Mouse (Mus musculus) forebrain, embryonic 13.5 days (tissue): ENCODE measurements around the gene Ncoa3. TPM values are rescaled to one million over a fixed set of nuclear protein-coding genes. Genes with fewer than 3 reads are reported as not detected.

Source experiments
- ATAC-seq: fragments of 200-750 bp; cut with Nextera tagmentation; 2 replicates; pipeline ENCODE4 v1.8.0; 2017
- H3K27ac ChIP-seq: fragments of 300-500 bp; sonication (generic); 2 replicates; pipeline ENCODE4 v1.5.1; 2015; ENCODE audit warnings: inconsistent platforms, mild to moderate bottlenecking, moderate library complexity
- H3K27me3 ChIP-seq: fragments of 300-500 bp; sonication (generic); 2 replicates; pipeline ENCODE4 v1.6.1; 2015; ENCODE audit warnings: mild to moderate bottlenecking, inconsistent platforms
- H3K36me3 ChIP-seq: fragments of 300-500 bp; sonication (generic); 2 replicates; pipeline ENCODE4 v1.6.1; 2015; ENCODE audit warnings: mild to moderate bottlenecking, inconsistent platforms; ENCODE audit not compliant: poor library complexity, severe bottlenecking
- H3K4me1 ChIP-seq: fragments of 300-500 bp; sonication (generic); 2 replicates; pipeline ENCODE4 v1.6.1; 2015; ENCODE audit warnings: inconsistent platforms
- H3K4me2 ChIP-seq: fragments of 300-500 bp; sonication (generic); 2 replicates; pipeline ENCODE4 v1.6.1; 2015; ENCODE audit warnings: inconsistent platforms, mild to moderate bottlenecking, moderate library complexity
- H3K4me3 ChIP-seq: fragments of 300-500 bp; sonication (generic); 2 replicates; pipeline ENCODE4 v1.5.1; 2015; ENCODE audit warnings: mild to moderate bottlenecking, inconsistent platforms
- H3K9ac ChIP-seq: fragments of 300-500 bp; sonication (generic); 2 replicates; pipeline ENCODE4 v1.6.1; 2015; ENCODE audit warnings: mild to moderate bottlenecking, inconsistent platforms
- H3K9me3 ChIP-seq: fragments of 300-500 bp; sonication (generic); replicated peaks from 2 replicates; pipeline ENCODE4 v1.6.1; 2016; ENCODE audit warnings: inconsistent platforms
- WGBS: fragments of 180-500 bp; shearing (Covaris S2); methylation state at CpG from one replicate; pipeline ENCODE4 v1.1.7; 2015; 5-methylcytosine and 5-hydroxymethylcytosine counted together
- polyA plus RNA-seq: library from polyadenylated mRNA; unstranded; fragments of >200 nt; fragmentation: Nextera tagmentation; extraction: Ambion mirVana; gene quantifications from 2 replicates; pipeline ENCODE4 v1.2.1, GENCODE M21; 2015

Ncoa3 gene
- polyA plus RNA-seq, 1 experiment from 2014 or later = 9.1 TPM

- ATAC-seq = no peak
- Histone ChIP-seq H3K36me3 (peaks cover 11% of the 10 kb centered on the region; the same call in 1 of the 2 replicates), H3K27ac (no peak overlapping the region), H3K4me3 (no peak overlapping the region), H3K4me1 (0 out of 2 replicates have a peak, but pooled peaks cover 3% of the 10 kb centered on the region), H3K4me2 (no peak overlapping the region), H3K9ac (no peak overlapping the region), H3K9me3 (no peaks in the 10 kb centered on the region), H3K27me3 (no peaks in the 10 kb centered on the region)
- 95% methylated on average over 15 of the region's 15 CpGs for WGBS
Observed at GRCm38 (mm10) chr2:166115571-166116277, 123.3 kb downstream of the Ncoa3 start.

DNA sequence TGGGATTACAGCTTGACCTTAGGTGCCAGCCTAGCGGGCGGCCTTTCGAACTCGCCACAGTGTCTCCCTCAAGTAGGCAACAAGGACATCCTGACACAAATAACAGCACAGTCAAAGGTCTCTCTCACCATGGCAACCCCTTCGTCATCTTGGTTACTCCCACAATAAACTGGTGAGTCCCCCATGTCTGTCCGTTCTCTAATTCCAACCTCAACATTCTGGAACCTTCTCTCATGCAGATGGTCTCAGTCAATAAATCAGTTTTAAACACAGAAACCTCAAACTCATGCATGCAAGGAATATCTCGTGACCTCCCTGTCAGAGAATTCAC lies 123.8 kb downstream of the Ncoa3 start:
- Histone ChIP-seq H3K4me1 (0 out of 2 replicates have a peak, but pooled peaks cover 3% of the 10 kb centered on the region), H3K9ac (no peak overlapping the region), H3K36me3 (peaks cover 11% of the 10 kb centered on the region; the same call in 1 of the 2 replicates), H3K4me2 (no peak overlapping the region), H3K27me3 (no peaks in the 10 kb centered on the region), H3K9me3 (no peaks in the 10 kb centered on the region), H3K4me3 (no peak overlapping the region), H3K27ac (no peak overlapping the region)
- 91% methylated on average over 7 of the region's 7 CpGs for WGBS
- ATAC-seq = no peak

DNA sequence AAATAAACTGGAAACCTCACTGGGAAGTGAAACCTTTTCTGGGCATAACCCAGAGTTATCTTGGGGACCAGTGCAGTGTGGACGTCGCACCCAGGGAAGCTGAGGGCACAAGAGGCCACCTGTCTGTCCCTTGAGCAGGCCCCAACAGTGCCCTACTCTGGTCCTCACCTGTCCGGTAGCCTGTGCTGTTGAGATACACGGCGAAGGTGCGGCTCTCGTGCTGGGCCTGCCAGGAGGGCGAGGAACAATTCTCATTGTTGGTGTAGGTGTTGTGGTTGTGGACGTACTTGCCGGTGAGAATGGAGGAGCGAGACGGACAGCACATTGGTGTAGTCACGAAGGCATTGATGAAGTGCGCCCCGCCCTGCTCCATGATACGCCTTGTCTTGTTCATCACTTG lies 124.3 kb downstream of the Ncoa3 start:
- no peak overlapping the region for H3K4me3 ChIP-seq
- WGBS = 98% methylated on average over 16 of the region's 16 CpGs

DNA sequence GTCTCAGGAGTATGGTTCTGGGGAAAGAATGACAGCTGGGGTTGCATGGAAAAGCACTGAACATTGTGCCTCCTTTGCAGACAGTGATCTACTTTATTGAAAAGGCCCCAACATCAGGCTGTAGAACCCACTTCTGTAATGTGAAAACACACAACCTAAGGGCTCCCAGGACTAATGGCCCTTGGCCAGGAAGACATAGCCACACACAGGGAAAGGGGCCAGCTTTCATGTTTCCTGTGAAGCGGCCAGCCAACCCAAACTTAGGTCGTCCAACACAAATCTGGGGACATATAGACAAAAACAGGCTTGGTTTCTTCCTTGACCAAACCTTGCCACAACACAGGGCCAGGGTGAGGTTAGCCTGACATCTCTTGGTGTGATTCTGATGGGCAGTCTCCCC lies 127.6 kb downstream of the Ncoa3 start:
- no peak for ATAC-seq
- H3K27ac ChIP-seq = no peak overlapping the region
- no peak overlapping the region for H3K4me3 ChIP-seq
- no peaks in the 10 kb centered on the region for H3K9me3 ChIP-seq
- H3K36me3 ChIP-seq = peaks cover 11% of the 10 kb centered on the region; the same call in 1 of the 2 replicates
- H3K4me2 ChIP-seq = no peak overlapping the region
- 83% methylated on average over 2 of the region's 2 CpGs for WGBS
- no peak overlapping the region for H3K9ac ChIP-seq
- no peaks in the 10 kb centered on the region for H3K27me3 ChIP-seq
- no peaks in the 10 kb centered on the region for H3K4me1 ChIP-seq

More for the DNA sequence above, 124.3 kb downstream of the Ncoa3 start:
- Histone ChIP-seq H3K36me3 (peaks cover 11% of the 10 kb centered on the region; the same call in 1 of the 2 replicates), H3K27ac (no peak overlapping the region), H3K9me3 (no peaks in the 10 kb centered on the region), H3K4me2 (no peak overlapping the region), H3K9ac (no peak overlapping the region), H3K27me3 (no peaks in the 10 kb centered on the region), H3K4me1 (0 out of 2 replicates have a peak, but pooled peaks cover 2% of the 10 kb centered on the region)
- ATAC-seq = no peak

GRCm38 (mm10) chr2:166121681-166122355 lies 129.4 kb downstream of the Ncoa3 start:
- Histone ChIP-seq H3K4me2 (no peak overlapping the region), H3K27ac (no peak overlapping the region), H3K9ac (no peak overlapping the region), H3K27me3 (no peaks in the 10 kb centered on the region), H3K4me3 (no peak overlapping the region), H3K36me3 (no peaks in the 10 kb centered on the region), H3K9me3 (no peaks in the 10 kb centered on the region), H3K4me1 (no peaks in the 10 kb centered on the region)
- ATAC-seq = no peak
- 83% methylated on average over 14 of the region's 14 CpGs for WGBS

DNA sequence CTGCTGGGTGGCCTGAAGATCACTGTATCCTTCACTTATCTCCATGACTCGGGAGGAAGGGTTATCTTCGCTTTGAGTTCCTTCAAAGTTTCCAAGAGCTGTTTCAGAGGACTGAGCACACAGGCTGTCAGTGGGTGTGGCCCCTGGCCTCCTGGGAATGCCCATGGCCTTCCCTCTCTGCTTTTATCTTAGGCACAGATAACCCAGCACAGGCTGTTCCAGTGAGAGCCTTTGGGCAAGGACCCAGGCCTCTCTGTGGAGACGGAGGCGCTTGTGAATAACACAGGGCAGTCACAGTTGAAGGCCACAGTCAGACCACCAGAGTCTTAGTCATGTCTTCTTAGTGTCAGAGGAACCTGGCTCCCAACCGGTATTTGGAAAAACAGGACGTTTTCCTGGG lies 130.3 kb downstream of the Ncoa3 start:
- H3K9me3 ChIP-seq = no peaks in the 10 kb centered on the region
- H3K4me3 ChIP-seq = no peak overlapping the region
- no peak overlapping the region for H3K27ac ChIP-seq
- no peaks in the 10 kb centered on the region for H3K4me1 ChIP-seq
- whole genome bisulfite sequencing = 90% methylated on average over 6 of the region's 6 CpGs
- no peaks in the 10 kb centered on the region for H3K27me3 ChIP-seq
- ATAC-seq = no peak
- H3K4me2 ChIP-seq = no peak overlapping the region
- no peaks in the 10 kb centered on the region for H3K36me3 ChIP-seq
- H3K9ac ChIP-seq = no peak overlapping the region

Other genes starting within 250 kb of the Ncoa3 start
- 73.3 and 85.4 TPM in 2 replicates for gene Zmynd8, start 93.6 kb upstream of the Ncoa3 start, polyA plus RNA-seq
- gene Sulf2, start 163.0 kb downstream of the Ncoa3 start, polyA plus RNA-seq = 25.3 and 28.9 TPM in 2 replicates